Mouse (Mus musculus) adrenal gland (tissue): ENCODE data around the gene Zdhhc8.

ENCODE experiments used
- intact Hi-C: fragments of 180-260 bp; cut with DNase I; formaldehyde crosslinking; loops from one replicate; pipeline ENCODE4 v1.15.1; 2025
- long read RNA-seq, 2 experiments: library from polyadenylated mRNA; unstranded; transcript quantifications; one replicate each; pipeline ENCODE4 v2.0.0; 2020; ENCODE audit warnings: borderline replicate concordance in 1 of 2; ENCODE audit not compliant: insufficient replicate concordance in 1 of 2

The Zdhhc8 gene
- long read RNA-seq, experiment 1, partial matches to known transcripts, result 1 of 3 reads
- long read RNA-seq, experiment 1, other reads (novel, unspliced or antisense), result 2 of 3 reads
- long read RNA-seq, experiment 2, partial matches to known transcripts, result 2 of 2 reads
- long read RNA-seq, experiment 2, other reads (novel, unspliced or antisense), result 0 of 2 reads

GRCm38 (mm10) chr16:18234671-18235388 lies at the start of gene Zdhhc8:
TSS of gene Zdhhc8 (minus strand) at chr16:18235136.
- intact Hi-C loops, result loop anchor here (1.0 kb wide), 1 partner anchor 13 kb away; the partner anchor contains the start of genes Ranbp1 and Trmt2a

DNA sequence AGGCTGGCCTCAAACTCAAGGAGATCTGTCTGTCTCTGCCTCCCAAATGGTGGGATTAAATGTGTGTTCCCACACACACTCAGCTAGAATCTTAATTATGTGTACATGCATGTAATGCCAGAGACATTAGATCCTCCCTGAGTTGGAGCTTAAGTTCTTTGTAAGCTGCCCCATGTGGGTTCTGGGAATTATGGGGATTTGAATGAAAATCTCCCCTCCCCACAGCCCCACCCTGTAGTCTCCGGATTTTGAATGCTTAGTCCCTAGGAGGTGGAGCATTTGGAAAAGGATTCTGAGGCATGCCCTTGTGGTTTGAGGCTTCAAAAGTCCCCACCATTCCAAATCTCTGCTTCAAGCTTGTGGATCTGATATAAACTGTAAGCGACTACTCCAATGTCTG lies 40.2 kb upstream of the Zdhhc8 start:
- intact Hi-C loops, result no loop called here

DNA sequence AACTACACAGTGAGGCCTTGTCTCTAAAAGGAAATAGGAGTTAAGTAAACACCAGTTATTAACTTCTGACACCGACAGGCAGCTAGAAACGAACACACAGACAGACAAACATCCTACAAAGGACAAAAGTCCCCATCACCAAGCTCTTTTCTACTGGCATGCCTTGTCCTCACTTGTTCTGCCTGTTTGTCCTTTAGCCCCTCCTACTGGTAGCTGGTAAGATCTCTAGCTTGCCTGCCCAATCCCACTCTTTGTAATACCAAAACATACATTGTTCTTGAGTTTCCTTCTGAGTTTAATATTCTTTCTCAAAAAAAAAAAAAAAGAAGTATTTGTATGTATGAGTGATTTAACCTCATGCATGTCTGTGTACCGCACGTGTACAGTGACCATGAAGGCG lies 33.2 kb upstream of the Zdhhc8 start:
- intact Hi-C loops, result no loop called here

DNA sequence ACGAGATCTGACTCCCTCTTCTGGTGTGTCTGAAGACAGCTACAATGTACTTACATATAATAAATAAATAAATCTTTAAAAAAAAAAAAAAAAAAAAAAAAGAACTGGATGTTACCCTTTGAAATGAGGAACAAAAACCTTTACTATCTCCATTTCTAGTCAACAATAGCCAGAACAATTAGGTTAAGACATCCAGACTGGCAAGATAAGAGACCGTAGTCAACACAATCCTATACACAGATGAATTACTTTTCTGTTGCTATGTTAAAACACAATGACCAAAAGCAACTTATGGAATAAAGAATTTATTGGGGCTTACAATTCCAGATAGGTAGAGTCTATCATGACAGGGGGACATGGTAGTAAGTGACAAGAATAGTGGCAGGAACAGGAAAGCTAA lies 30.1 kb upstream of the Zdhhc8 start:
- intact Hi-C loops, result no loop called here

GRCm38 (mm10) chr16:18258221-18258620 lies 23.3 kb upstream of the Zdhhc8 start, which contains the start of gene Gm49776:
TSS of gene Gm49776 (minus strand) at chr16:18258321.
- intact Hi-C loops, result no loop called here

DNA sequence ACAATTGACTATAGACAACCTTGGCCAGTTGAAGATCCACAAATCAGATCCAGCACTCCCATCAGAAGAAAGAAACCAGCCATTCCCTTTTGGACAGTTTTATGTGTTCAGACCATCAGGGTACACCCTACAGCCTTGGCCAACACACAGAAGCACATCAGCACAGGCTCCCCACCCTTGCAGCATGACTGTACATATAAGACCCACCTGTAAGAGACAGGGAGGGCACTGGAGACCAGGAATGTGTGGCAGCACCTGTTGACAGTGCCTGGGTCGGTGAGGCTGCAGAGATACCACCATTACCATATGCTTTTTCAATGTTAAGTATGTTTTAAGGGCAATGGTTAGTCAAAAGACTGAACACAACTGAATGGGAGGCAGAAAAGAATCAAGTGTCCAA lies 18.9 kb upstream of the Zdhhc8 start:
- intact Hi-C loops, result loop anchor here (5.0 kb wide), 1 partner anchor 33 kb away; the partner anchor contains the start of gene Dgcr8

- intact Hi-C loops, result loop anchor here (5.0 kb wide), 1 partner anchor 35 kb away; the partner anchor contains the start of gene Dgcr8
These were observed 17.8 kb upstream of the Zdhhc8 start for GRCm38 (mm10) chr16:18252736-18253135.

DNA sequence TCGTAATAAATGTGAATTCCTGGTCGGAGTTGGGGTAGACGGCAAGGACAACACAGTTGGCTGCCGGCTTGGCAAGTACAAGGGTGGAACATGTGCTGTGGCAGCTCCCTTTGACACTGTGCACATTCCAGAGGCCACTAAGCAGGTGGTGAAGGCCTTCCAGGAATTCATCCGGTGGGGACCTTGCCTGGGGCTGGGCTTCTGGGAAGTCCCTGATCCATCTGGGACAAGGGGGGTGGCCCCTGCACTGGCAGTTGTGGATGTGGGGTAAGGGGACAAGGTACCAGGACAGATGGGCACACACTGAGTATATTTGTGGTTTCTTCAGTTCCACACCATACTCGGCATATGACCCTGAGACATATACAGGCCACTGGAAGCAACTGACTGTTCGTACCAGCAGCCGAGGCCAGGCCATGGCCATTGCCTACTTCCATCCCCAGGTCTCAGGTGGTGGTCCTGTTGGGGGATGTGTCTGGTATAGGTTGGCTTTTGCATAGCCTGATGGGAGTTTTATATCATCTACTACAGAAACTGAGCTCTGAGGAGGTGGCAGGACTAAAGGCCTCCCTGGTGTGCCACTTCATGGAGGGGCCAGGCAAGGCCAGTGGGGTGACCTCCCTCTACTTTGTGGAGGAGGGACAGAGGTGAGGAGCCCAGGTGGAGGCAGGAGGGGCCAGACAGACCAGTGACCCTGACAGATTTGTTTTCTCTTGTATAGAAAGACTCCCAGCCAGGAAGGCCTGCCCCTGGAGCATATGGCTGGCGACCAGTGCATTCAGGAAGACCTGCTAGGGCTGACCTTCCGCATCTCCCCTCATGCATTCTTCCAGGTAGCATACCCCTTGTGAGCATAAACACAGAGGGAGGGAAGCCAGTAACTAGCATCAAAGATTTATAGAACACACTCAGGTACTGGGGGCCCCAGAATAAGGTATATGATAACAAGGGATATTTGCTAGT lies 16.2 kb upstream of the Zdhhc8 start:
- intact Hi-C loops, result loop anchor here (5.0 kb wide), 1 partner anchor 36 kb away; the partner anchor contains the start of gene Dgcr8

GRCm38 (mm10) chr16:18250231-18250630 lies 15.3 kb upstream of the Zdhhc8 start:
- intact Hi-C loops, result loop anchor here (5.0 kb wide), 1 partner anchor 37 kb away; the partner anchor contains the start of gene Dgcr8

DNA sequence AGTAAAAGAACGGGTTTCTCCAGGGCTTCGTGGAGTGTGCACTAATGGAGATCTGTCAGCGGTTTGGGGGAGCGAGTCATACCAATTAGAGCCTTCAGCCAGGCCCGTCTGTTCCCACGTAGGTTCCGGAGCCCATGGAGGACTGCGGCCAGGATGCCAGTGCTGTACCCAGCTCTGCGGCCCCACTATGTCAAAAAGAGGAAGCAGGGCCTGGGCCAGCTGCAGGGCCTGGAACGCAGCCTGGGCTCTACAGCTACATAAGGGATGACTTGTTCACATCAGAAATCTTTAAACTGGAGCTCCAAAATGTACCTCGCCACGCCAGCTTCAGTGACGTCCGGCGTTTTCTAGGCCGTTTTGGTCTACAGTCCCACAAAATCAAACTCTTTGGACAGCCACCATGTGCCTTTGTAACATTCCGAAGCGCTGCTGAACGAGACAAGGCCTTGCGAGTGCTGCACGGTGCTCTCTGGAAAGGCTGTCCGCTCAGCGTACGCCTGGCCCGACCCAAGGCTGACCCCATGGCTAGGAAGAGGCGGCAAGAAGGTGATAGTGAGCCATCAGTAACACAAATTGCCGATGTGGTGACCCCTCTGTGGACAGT lies 14.5 kb upstream of the Zdhhc8 start:
- intact Hi-C loops, result no loop called here

DNA sequence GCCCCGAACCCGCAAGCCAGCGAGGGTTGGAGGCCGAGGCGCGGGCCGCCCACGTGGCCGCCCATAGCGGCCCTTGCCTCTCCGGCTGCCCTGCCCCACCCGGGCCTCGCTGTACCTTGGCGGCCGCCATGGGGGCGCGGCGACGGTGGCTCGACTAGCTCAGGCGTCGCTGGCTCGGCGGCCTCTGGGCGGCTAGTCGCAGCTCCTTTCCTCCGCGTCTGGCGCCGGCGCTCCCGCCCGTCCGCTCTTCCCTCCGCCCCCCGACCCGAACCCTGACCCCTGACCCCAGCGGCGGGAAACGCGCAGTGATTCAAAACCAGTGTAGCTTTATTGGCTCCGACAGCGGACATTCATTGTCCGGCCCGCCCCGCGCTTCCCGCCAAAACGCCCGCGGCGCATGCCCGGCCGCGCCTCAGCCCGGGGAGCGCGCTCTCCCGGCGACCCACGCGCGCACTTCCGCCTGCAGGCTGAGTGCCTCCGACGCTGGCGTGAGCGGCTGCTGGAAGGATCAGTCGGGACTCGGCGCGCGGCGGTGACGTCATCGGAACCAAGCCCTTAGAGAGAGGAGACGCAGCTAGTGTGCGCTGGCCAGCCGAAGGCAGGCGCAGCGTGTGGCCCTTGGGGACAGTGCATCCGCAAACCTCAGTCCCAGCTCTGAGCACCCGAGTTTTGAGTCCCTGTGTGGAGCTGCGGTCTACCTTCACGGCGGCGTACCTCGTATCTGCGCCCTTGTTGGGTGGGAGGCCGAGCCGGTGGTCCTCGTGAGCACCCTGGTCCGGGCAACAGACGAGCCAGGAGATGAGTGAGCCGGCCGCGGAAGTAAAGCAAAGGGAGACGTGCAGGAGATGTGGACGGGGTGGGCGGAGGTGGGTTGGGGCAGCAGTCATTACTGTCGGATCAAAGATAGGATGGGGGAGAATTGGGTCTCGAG lies 13.8 kb upstream of the Zdhhc8 start, which contains the start of the genes Trmt2a and Ranbp1:
Trmt2a (plus strand) TSS at position 247 of the 931 bp plus-strand sequence.
Ranbp1 (minus strand) TSS at position 300 of the 931 bp plus-strand sequence.
- intact Hi-C loops, result loop anchor here (1.0 kb wide), 1 partner anchor 13 kb away; the partner anchor contains the start of gene Zdhhc8

DNA sequence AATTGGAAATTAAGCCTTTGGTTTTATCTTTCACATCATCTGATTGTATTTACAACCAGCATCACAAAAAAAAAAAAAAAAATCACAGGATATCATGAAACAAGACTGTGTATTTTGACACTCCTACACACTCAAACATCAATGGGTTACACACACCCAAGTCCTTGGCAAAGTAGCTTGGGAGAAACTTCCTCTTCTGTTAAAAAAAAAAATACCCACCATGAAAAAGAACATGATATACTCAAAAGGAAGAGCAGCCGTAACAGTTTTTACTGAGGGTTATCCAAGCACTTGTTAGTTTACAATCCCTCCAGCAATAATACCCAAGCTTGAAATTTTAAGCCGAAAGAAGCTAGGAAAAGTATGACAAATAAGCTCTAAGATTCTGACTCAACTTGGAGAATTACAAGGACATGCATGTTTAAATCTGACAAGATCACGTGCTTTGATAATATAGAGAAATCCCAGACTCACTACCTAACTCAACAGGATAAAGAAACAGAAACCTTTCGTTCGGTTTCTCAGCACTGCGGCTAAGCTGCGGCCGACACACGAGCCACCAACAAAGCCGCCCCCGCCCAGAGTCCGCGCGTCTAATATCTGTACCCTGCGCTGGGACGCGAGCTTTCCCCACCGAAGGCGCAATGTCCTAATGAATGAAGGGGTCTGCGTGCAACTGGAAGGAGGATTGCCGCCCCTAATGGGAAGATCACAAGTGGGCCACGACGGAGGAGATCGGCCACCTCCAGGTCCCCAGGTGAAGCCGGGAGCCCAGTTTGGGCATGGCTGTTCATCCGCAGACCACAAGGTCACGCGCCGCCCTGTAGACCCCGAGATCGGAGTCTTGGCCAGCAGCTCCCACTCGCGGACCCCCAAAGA lies 12.8 kb upstream of the Zdhhc8 start:
- intact Hi-C loops, result loop anchor here (1.0 kb wide), 1 partner anchor 12 kb away; the partner anchor contains the start of gene Zdhhc8

- intact Hi-C loops, result no loop called here
These were observed 6.6 kb upstream of the Zdhhc8 start for GRCm38 (mm10) chr16:18241581-18241980.

DNA sequence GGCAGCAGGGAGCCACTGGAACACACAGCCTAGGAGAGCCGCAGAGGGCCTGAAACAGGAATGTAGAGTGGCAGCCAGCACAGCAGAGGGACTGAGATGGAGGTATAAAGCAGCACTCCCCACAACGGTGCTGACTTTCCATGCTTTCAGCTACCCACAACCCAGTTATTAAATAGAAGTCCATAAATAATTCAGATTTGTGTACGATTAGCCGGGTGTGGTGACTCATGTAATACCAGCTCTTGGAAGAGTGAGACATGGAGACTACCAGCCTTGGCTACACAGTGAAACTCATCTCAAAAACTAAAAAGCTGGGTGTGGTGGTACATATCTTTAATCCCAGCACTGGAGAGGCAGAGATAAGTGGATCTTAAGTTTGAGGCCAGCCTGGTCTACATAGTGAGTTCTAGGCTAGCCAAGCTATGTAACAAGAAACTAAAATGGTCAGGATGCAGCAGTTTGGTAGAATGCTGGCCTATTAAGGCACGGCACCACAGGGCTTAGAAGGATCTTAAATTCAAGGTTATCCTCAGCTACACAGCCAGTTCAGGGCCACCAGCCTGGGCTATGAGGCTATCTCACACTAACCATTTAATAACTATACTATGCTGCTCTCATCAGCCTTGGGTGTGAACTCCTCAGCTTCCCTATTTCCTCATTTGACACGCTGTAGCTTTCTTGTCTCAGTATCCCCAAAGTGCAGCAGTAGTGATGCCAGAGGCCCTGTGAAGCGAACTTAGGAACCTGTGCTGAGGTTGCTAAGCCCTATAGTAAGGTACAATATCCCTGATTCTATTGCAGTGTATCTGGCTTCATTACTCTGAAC lies 2.0 kb upstream of the Zdhhc8 start:
- intact Hi-C loops, result no loop called here

- intact Hi-C loops, result loop anchor here (1.0 kb wide), 1 partner anchor 13 kb away; the partner anchor contains the start of genes Ranbp1 and Trmt2a
These were observed 591 bp upstream of the Zdhhc8 start for GRCm38 (mm10) chr16:18235389-18236065.

GRCm38 (mm10) chr16:18233919-18234670 lies 841 bp downstream of the Zdhhc8 start:
- intact Hi-C loops, result no loop called here
